8 mouse cellular contexts compared by ENCODE assay signal in the genomic region with DNA sequence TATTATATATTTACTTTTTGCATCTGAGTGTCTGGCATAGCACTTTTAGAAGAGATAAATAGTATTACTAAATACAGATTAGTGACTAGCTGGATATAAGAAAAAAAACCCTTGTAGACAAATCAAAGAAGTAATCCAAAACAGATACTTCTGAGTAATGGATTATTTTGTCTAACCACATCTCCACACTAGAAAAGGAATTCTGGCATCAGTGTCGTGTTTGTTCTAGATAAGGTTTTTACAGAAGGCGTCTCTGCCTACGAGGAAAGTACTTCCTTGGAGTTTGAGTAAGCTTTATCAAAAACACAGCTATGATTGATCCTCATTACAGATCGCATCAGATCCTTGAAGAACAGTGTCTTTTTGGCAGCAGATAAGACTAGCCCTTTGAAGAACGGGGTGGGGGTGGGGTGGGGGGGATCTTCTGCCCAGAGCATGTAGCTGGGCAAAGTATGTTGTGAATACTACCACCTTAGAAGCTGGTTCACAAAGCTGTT. TPM values are rescaled to one million over a fixed set of nuclear protein-coding genes. Genes with fewer than 3 reads are reported as not detected.
DNase-seq lines count a peak whose midpoint lies in the region; ATAC-seq and TF ChIP-seq lines count a peak whose summit lies in the region.

No protein-coding gene starts in this region.

- peak overlapping the region; percentile 96 for H3K27ac ChIP-seq in kidney, embryonic 16.5 days (ENCODE audit: low read length)
- no peak overlapping the region for H3K27ac ChIP-seq in cortical plate, adult 2 months (ENCODE audit: insufficient read depth, low read length)
- H3K27ac ChIP-seq in hindbrain, embryonic 16.5 days (ENCODE audit: low read depth, low read length): no peak overlapping the region; the same call in 1 of the 2 replicates
- peak overlapping the region; percentile 87 for H3K27ac ChIP-seq in midbrain, embryonic 15.5 days

- TF ChIP-seq CTCF in cortical plate, adult 2 months (IDR thresholded peaks at IDR 0.05; ENCODE audit: extremely low read depth, insufficient read depth, low read length): no peak

- peaks cover 33% of the 10 kb centered on the region for H3K4me1 ChIP-seq in kidney, embryonic 16.5 days (ENCODE audit: insufficient read depth, low read length)
- H3K4me1 ChIP-seq in cortical plate, adult 2 months (ENCODE audit: control insufficient read depth, insufficient read depth, low read length): no peaks in the 10 kb centered on the region; the same call in 1 of the 2 replicates
- H3K4me1 ChIP-seq in hindbrain, embryonic 16.5 days (ENCODE audit: control insufficient read depth, insufficient read depth, low read depth, low read length): peaks cover 11% of the 10 kb centered on the region
- peaks cover 16% of the 10 kb centered on the region for H3K4me1 ChIP-seq in midbrain, embryonic 15.5 days

- ATAC-seq in kidney, embryonic 16.5 days (ENCODE audit: low FRiP score, low TSS enrichment): no peak
- no peak for ATAC-seq in hindbrain, embryonic 16.5 days
- ATAC-seq in midbrain, embryonic 15.5 days (replicated peaks): no peak

- H3K4me3 ChIP-seq in kidney, embryonic 16.5 days (ENCODE audit: low read length): peak overlapping the region; percentile 86
- peak overlapping the region; percentile 52 for H3K4me3 ChIP-seq in cortical plate, adult 2 months (ENCODE audit: insufficient read depth, low read length)
- H3K4me3 ChIP-seq in hindbrain, embryonic 16.5 days (ENCODE audit: low read length): peak overlapping the region; percentile 87
- H3K4me3 ChIP-seq in midbrain, embryonic 15.5 days: peak overlapping the region; percentile 64

- WGBS in kidney, embryonic 16.5 days: 15% methylated on average over 5 of the region's 5 CpGs
- WGBS in hindbrain, embryonic 16.5 days: 22% methylated on average over 5 of the region's 5 CpGs
- 36% methylated on average over 5 of the region's 5 CpGs for WGBS in midbrain, embryonic 15.5 days

- no peaks in the 10 kb centered on the region for H3K27me3 ChIP-seq in kidney, embryonic 16.5 days (ENCODE audit: insufficient read depth, low read length)
- no peaks in the 10 kb centered on the region for H3K27me3 ChIP-seq in hindbrain, embryonic 16.5 days (replicated peaks; ENCODE audit: control insufficient read depth, insufficient read depth, low read length)
- H3K27me3 ChIP-seq in midbrain, embryonic 15.5 days (replicated peaks): no peaks in the 10 kb centered on the region

- peak overlapping the region; percentile 92 for H3K9ac ChIP-seq in kidney, embryonic 16.5 days (replicated peaks; ENCODE audit: low read length)
- peak overlapping the region; percentile 97 for H3K9ac ChIP-seq in hindbrain, embryonic 16.5 days (ENCODE audit: low read depth, low read length)
- peak overlapping the region; percentile 70 for H3K9ac ChIP-seq in midbrain, embryonic 15.5 days

- DNase-seq in kidney, postnatal 10 days: no peak
- no peak for DNase-seq in layer of hippocampus, adult 11-12 months (ENCODE audit: low spot score)
- no peak for DNase-seq in gastrocnemius, postnatal 36 days
- no peak for DNase-seq in adrenal gland, adult 8-10 months

- no peaks in the 10 kb centered on the region for H3K9me3 ChIP-seq in kidney, embryonic 16.5 days (ENCODE audit: low read length)
- no peaks in the 10 kb centered on the region for H3K9me3 ChIP-seq in hindbrain, embryonic 16.5 days (ENCODE audit: control insufficient read depth, low read length)
- no peaks in the 10 kb centered on the region for H3K9me3 ChIP-seq in midbrain, embryonic 15.5 days

- no peaks in the 10 kb centered on the region for H3K36me3 ChIP-seq in kidney, embryonic 16.5 days (ENCODE audit: insufficient read depth, low read length)
- no peaks in the 10 kb centered on the region for H3K36me3 ChIP-seq in hindbrain, embryonic 16.5 days (ENCODE audit: control insufficient read depth, insufficient read depth, low read length)
- no peaks in the 10 kb centered on the region for H3K36me3 ChIP-seq in midbrain, embryonic 15.5 days (replicated peaks)

- H3K4me2 ChIP-seq in kidney, embryonic 16.5 days (replicated peaks; ENCODE audit: low read depth, low read length): peak overlapping the region; percentile 72
- peak overlapping the region; percentile 60 for H3K4me2 ChIP-seq in hindbrain, embryonic 16.5 days (ENCODE audit: low read length)
- peak overlapping the region; percentile 71 for H3K4me2 ChIP-seq in midbrain, embryonic 15.5 days

- intact Hi-C loops in gastrocnemius, postnatal 36 days (cut with DNase I): loop anchor here (10.0 kb wide), 1 partner anchor 176 kb away; a partner anchor contains a TSS

- TF ChIP-seq POLR2A in cortical plate, adult 2 months (IDR thresholded peaks at IDR 0.05; ENCODE audit: extremely low read depth, insufficient read depth, low read length): no peak

RNA-seq across cellular contexts. Expression of a gene that starts 1.6 kb away (rescaled TPM):
- polyA plus RNA-seq in kidney, embryonic 16.5 days (2015; fragmentation: Nextera tagmentation; extraction: Ambion mirVana): 86.2 and 87.2 TPM in 2 replicates
- 42.5 and 44.5 TPM in 2 replicates for polyA plus RNA-seq in cortical plate, adult 2 months (2012; rRNA removed)
- polyA plus RNA-seq in hindbrain, embryonic 16.5 days (2015; fragmentation: Nextera tagmentation; extraction: Ambion mirVana): 91.9 and 95.2 TPM in 2 replicates
- polyA plus RNA-seq in midbrain, embryonic 15.5 days (2015; fragmentation: Nextera tagmentation; extraction: Ambion mirVana): 77.3 and 79.9 TPM in 2 replicates
- total RNA-seq in gastrocnemius, postnatal 36 days (2021): 1 to 10 TPM; 4.9 to 5.9 TPM
- total RNA-seq in adrenal gland, adult 8-10 months (2022): 10 to 100 TPM; 58.2 to 67.4 (median 59.8) TPM

RNA-seq across cellular contexts. Expression of a gene that starts 45.6 kb away (rescaled TPM):
- 193 and 197 TPM in 2 replicates for polyA plus RNA-seq in kidney, embryonic 16.5 days (2015; fragmentation: Nextera tagmentation; extraction: Ambion mirVana)
- polyA plus RNA-seq in cortical plate, adult 2 months (2012; rRNA removed): 226 and 237 TPM in 2 replicates
- 175 and 191 TPM in 2 replicates for polyA plus RNA-seq in hindbrain, embryonic 16.5 days (2015; fragmentation: Nextera tagmentation; extraction: Ambion mirVana)
- 150 and 157 TPM in 2 replicates for polyA plus RNA-seq in midbrain, embryonic 15.5 days (2015; fragmentation: Nextera tagmentation; extraction: Ambion mirVana)
- total RNA-seq in gastrocnemius, postnatal 36 days (2021): 100 to 1,000 TPM; 151 to 159 TPM
- 100 to 1,000 TPM; 200 to 304 (median 253) TPM for total RNA-seq in adrenal gland, adult 8-10 months (2022)

RNA-seq across cellular contexts. Expression of a gene that starts 53.7 kb away (rescaled TPM):
- 45.4 and 46.1 TPM in 2 replicates for polyA plus RNA-seq in kidney, embryonic 16.5 days (2015; fragmentation: Nextera tagmentation; extraction: Ambion mirVana)
- 55.3 and 60.4 TPM in 2 replicates for polyA plus RNA-seq in cortical plate, adult 2 months (2012; rRNA removed)
- polyA plus RNA-seq in hindbrain, embryonic 16.5 days (2015; fragmentation: Nextera tagmentation; extraction: Ambion mirVana): 3.1 and 4.6 TPM in 2 replicates
- 1.5 and 1.8 TPM in 2 replicates for polyA plus RNA-seq in midbrain, embryonic 15.5 days (2015; fragmentation: Nextera tagmentation; extraction: Ambion mirVana)
- 100 to 1,000 TPM; 569 to 657 TPM for total RNA-seq in gastrocnemius, postnatal 36 days (2021)
- 100 to 1,000 TPM; 189 to 666 (median 461) TPM for total RNA-seq in adrenal gland, adult 8-10 months (2022)

Comparison
In these comparisons a context has a peak if more than half of its experiments do, and no peak if none do; other contexts are left out.
1. H3K27ac ChIP-seq: peak in kidney, embryonic 16.5 days (single experiment) and midbrain, embryonic 15.5 days (single experiment); none in cortical plate, adult 2 months (single experiment) and hindbrain, embryonic 16.5 days (single experiment).
2. Peak in every context shown above with its lines, with median percentiles within 50 percentile points of each other: H3K4me2 ChIP-seq, H3K4me3 ChIP-seq and H3K9ac ChIP-seq.